In the genomic region with DNA sequence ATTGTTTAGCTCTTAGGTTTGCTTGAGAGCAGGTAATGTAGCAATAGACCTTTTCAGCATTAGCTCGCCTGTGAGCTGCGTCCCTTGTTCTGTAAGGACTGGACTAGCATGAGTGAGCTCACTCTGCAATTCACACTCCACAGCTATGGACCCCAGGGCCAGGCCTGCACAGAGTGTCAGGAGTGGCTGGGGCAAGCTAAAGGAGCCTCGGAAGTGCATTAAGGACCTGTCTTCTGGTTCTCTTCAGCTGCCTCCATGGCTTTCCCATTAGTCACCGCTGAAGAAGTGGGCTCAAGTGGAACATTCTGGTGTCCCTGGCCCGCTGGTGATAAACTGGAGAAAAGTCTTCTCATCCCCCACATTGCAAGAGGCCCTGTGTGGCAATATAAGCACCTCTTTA, we compare ENCODE assay signal across 13 mouse cellular contexts.
"Had no signal": no experiment of that assay in that cellular context is flagged by ENCODE, and none has a peak within 500 bp of the region (broad histone marks: within the 10 kb centered on the region; RNA-seq: fewer than 3 reads in every experiment).

No protein-coding gene starts in this region.

- ATAC-seq: intestine, postnatal 0 days; liver, postnatal 0 days; midbrain, embryonic 15.5 days had no signal

- H3K4me3 ChIP-seq: left cerebral cortex, adult 2 months; liver, embryonic 13.5 days; megakaryocyte, embryonic 14.5 days; midbrain, embryonic 15.5 days; neural tube, embryonic 12.5 days had no signal

- H3K27me3 ChIP-seq: liver, embryonic 13.5 days; megakaryocyte, embryonic 14.5 days; midbrain, embryonic 15.5 days; neural tube, embryonic 12.5 days had no signal

- DNase-seq: kidney, adult 8-10 months; kidney, postnatal 25 days; liver; liver, embryonic 13.5 days; liver, postnatal 0 days had no signal

- H3K4me1 ChIP-seq: liver, embryonic 13.5 days; midbrain, embryonic 15.5 days; neural tube, embryonic 12.5 days had no signal

- H3K4me2 ChIP-seq: liver, embryonic 13.5 days; midbrain, embryonic 11.5 days; midbrain, embryonic 15.5 days; neural tube, embryonic 12.5 days had no signal

- H3K27ac ChIP-seq: left cerebral cortex, adult 2 months; liver, embryonic 13.5 days; macrophage; midbrain, embryonic 15.5 days; neural tube, embryonic 12.5 days; stomach, postnatal 0 days had no signal

- H3K9me3 ChIP-seq: liver, embryonic 13.5 days; megakaryocyte, embryonic 14.5 days; midbrain, embryonic 15.5 days; neural tube, embryonic 12.5 days had no signal

- H3K9ac ChIP-seq: liver, embryonic 13.5 days; liver, postnatal 0 days; midbrain, embryonic 15.5 days; neural tube, embryonic 12.5 days had no signal
